Mouse (Mus musculus) ovary, postnatal 14 days (tissue): ENCODE results near the gene Psg27.
"Not testable (repeated sequence)": the region's sequence is repeated elsewhere in the genome, so short reads cannot be mapped to it uniquely, and the experiment has no call there.

Source experiments
- DNase-seq: peaks from one replicate; pipeline ENCODE4 v3.0.0; 2022; ENCODE audit warnings: low spot score

Psg27 gene

GRCm38 (mm10) chr7:18567205-18567604, at the start of gene Psg27:
Gene Psg27 (minus strand): TSS chr7:18567305.
- DNase-seq: no peak

- not testable (repeated sequence) for DNase-seq
Observed at GRCm38 (mm10) chr7:18616401-18616800, 49.3 kb upstream of the Psg27 start, which contains the start of gene Psg23. Gene Psg23 (minus strand): TSS chr7:18616501.

- DNase-seq: no peak
Observed at GRCm38 (mm10) chr7:18559850-18560249, 7.3 kb downstream of the Psg27 start.

- DNase-seq: not testable (repeated sequence)
Observed at GRCm38 (mm10) chr7:18555751-18556150, 11.4 kb downstream of the Psg27 start.

GRCm38 (mm10) chr7:18533420-18533819, 33.7 kb downstream of the Psg27 start:
- peak; percentile 1 for DNase-seq

GRCm38 (mm10) chr7:18532169-18532568, 34.9 kb downstream of the Psg27 start, which contains the start of gene Psg25:
Gene Psg25 (minus strand): TSS chr7:18532269.
- no peak for DNase-seq

DNA sequence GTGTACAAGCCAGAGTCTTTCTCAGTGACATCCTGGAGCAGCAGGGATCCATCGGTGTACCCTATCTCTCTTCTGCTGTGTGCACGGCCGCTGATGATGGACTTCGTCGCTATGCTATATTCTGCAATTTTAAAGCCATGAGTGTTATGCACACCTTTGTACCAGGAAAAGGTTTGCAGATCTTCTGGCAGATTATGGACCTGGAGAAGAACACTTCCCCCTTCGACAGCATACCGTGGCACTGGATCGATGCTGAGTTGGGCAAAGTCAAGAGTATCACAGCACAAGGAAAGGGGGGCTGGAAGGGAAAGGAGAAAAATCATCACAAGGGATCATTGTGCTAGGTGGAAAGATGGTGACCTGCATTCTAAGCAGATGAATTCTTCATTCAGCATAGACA, 42.4 kb downstream of the Psg27 start:
- no peak for DNase-seq

DNA sequence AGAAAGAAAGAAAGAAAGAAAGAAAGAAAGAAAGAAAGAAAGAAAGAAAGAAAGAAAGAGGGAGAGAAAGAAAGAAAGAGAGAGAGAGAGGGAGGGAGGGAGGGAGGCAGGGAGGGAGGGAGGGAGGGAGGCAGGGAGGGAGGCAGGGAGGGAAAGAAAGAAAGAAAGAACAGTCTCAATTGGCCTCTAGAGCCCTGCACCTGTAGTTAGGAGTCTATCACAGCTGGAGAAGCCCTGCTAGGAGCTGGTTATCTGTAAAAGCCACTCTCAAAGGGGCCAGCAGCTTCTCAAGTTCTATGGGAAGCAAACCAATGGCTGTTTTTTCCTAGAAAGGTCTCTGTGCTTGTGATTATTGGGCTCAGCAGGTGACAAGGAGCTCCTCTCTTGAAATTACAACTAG, 54.3 kb downstream of the Psg27 start:
- DNase-seq: not testable (repeated sequence)

DNA sequence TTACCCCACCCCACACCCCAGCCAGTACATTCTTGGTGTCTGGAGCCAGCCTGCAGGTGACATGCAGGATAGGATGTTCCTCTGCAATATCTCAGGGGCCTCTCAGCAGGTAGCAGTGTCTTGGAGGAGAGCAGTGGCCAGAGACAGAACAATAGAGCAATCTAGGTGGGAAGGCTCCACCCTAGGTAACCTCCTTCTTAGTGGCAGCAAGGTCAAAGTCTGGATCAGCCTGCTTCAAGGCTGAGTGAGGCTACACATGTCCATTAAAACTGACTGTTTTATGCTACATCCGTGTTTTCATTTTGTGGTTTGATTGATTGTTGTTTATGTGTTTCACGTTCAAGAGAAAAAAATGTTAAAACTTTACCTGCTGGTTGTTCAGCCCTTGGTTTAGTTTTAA, 54.7 kb downstream of the Psg27 start:
- not testable (repeated sequence) for DNase-seq

DNA sequence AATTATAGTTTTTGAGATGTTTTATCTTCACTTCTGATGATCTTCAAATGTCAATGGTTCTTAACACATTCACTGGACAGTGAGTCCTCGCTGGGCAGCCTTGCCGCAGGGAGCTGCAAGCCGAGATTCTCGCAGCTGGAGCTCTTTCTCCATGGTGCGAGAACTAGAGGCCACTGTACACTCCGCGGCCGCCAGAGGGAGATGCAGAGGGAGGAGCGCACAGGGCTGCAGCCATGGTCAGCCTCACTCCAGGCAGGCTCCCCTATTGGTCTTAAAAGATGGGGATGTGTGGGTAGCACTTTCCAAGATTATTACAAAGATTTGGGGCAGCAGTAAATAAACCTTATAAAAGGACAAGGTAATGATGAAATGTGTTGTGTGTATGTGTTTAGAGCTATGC, 55.6 kb downstream of the Psg27 start:
- peak; percentile 4 for DNase-seq
